In the genomic region with DNA sequence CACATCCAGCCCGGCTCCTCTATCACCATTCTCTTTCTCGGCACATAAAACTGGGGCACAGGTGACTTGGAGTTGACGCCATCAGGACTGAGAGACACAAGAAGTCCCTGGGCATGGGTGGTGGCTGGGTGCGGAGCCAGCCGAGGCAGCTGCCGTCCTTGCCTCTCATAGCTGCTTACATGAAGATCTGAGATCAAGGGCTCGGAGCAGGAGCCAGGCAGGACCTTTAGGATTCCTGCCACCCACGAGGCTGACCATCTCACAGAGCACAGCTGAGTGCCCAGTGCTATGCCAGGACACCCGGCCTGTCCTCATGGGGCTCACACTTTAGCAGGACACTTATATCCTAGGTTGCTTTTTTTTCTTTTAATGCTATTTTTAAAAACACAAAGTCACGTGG, we compare ENCODE assay signal across 19 mouse cellular contexts.
"Had no signal": no experiment of that assay in that cellular context is flagged by ENCODE, and none has a peak within 500 bp of the region (broad histone marks: within the 10 kb centered on the region; RNA-seq: fewer than 3 reads in every experiment).

No protein-coding gene starts in this region.

- H3K9ac ChIP-seq: lung, embryonic 14.5 days; midbrain, embryonic 12.5 days; neural tube, embryonic 13.5 days; neural tube, embryonic 15.5 days; stomach, embryonic 15.5 days had no signal

- H3K9me3 ChIP-seq: midbrain, embryonic 10.5 days; midbrain, embryonic 12.5 days; neural tube, embryonic 13.5 days; neural tube, embryonic 15.5 days; stomach, embryonic 15.5 days had no signal

- H3K4me2 ChIP-seq: lung, embryonic 14.5 days; midbrain, embryonic 12.5 days; neural tube, embryonic 13.5 days; neural tube, embryonic 15.5 days; stomach, embryonic 15.5 days had no signal

- ATAC-seq: midbrain, embryonic 16.5 days had no signal

- H3K36me3 ChIP-seq: midbrain, embryonic 10.5 days; midbrain, embryonic 12.5 days; neural tube, embryonic 13.5 days; neural tube, embryonic 15.5 days; stomach, embryonic 15.5 days had no signal

- DNase-seq: lung, embryonic 14.5 days; lung, postnatal 10 days; lung, postnatal 4 days; midbrain, embryonic 14.5 days; retina, postnatal 1 day; right cerebral cortex, adult 18-20 months; right cerebral cortex, postnatal 25 days; right cerebral cortex, postnatal 4 days; thymus, adult 2 months; thymus, postnatal 25 days; thymus, postnatal 4 days had no signal

- H3K27ac ChIP-seq: midbrain, embryonic 10.5 days; midbrain, embryonic 12.5 days; neural tube, embryonic 13.5 days; neural tube, embryonic 15.5 days; stomach, embryonic 15.5 days; stomach, postnatal 0 days had no signal

- H3K27me3 ChIP-seq: midbrain, embryonic 12.5 days; neural tube, embryonic 13.5 days; neural tube, embryonic 15.5 days; stomach, embryonic 15.5 days had no signal

- H3K4me3 ChIP-seq: midbrain, embryonic 10.5 days; midbrain, embryonic 12.5 days; myocyte; neural tube, embryonic 13.5 days; neural tube, embryonic 15.5 days; stomach, embryonic 15.5 days had no signal
